Mouse (Mus musculus): ENCODE data around the gene Gramd1c.

- no peak for TF ChIP-seq GATA1 (IDR thresholded peaks at IDR 0.05; ENCODE audit: borderline replicate concordance, low read length)
- TF ChIP-seq FLI1 (IDR thresholded peaks at IDR 0.05; ENCODE audit: low read length) = no peak
Observed at GRCm38 (mm10) chr16:44026210-44026609, 36.9 kb downstream of the Gramd1c start.

Measured in megakaryocyte, embryonic 14.5 days (primary cell).